Mouse (Mus musculus): ENCODE data around the gene Khnyn. TPM values are rescaled to one million over a fixed set of nuclear protein-coding genes. Genes with fewer than 3 reads are reported as not detected.
A peak's percentile ranks its signal among the peaks of the same experiment; 100 is the strongest.

Khnyn gene
- polyA plus RNA-seq, 1 experiment = 30.9 TPM

- TF ChIP-seq CTCF (IDR thresholded peaks at IDR 0.05; ENCODE audit: low read depth, low read length) = no peak
- no peak for TF ChIP-seq EP300 (IDR thresholded peaks at IDR 0.05; ENCODE audit: insufficient read depth, low read depth, low read length)
- no peak for TF ChIP-seq POLR2A (IDR thresholded peaks at IDR 0.05; ENCODE audit: insufficient read depth, low read length)
- H3K36me3 ChIP-seq (ENCODE audit: control insufficient read depth, insufficient read depth, low read length, poor library complexity, severe bottlenecking) = peaks cover 15% of the 10 kb centered on the region
- H3K9me3 ChIP-seq (replicated peaks; ENCODE audit: control insufficient read depth, insufficient read depth, low read length, poor library complexity, severe bottlenecking) = no peaks in the 10 kb centered on the region
- H3K9ac ChIP-seq (ENCODE audit: low read depth, poor library complexity, severe bottlenecking) = no peak overlapping the region
- no peak overlapping the region for H3K4me3 ChIP-seq (ENCODE audit: low read depth, low read length)
- peaks cover 5% of the 10 kb centered on the region for H3K4me1 ChIP-seq (ENCODE audit: control insufficient read depth, insufficient read depth, low read length)
- no peaks in the 10 kb centered on the region for H3K27me3 ChIP-seq (ENCODE audit: control insufficient read depth, insufficient read depth, low read length, poor library complexity, severe bottlenecking)
- H3K27ac ChIP-seq (ENCODE audit: insufficient read depth, low read length) = no peak overlapping the region
Measured at GRCm38 (mm10) chr14:55869538-55869937, 15.2 kb upstream of the Khnyn start.

- Histone ChIP-seq H3K4me1 (ENCODE audit: control insufficient read depth, insufficient read depth, low read length) (peaks cover 5% of the 10 kb centered on the region), H3K9me3 (replicated peaks; ENCODE audit: control insufficient read depth, insufficient read depth, low read length, poor library complexity, severe bottlenecking) (no peaks in the 10 kb centered on the region), H3K27ac (ENCODE audit: insufficient read depth, low read length) (no peak overlapping the region), H3K27me3 (ENCODE audit: control insufficient read depth, insufficient read depth, low read length, poor library complexity, severe bottlenecking) (no peaks in the 10 kb centered on the region), H3K36me3 (ENCODE audit: control insufficient read depth, insufficient read depth, low read length, poor library complexity, severe bottlenecking) (peaks cover 12% of the 10 kb centered on the region), H3K9ac (ENCODE audit: low read depth, poor library complexity, severe bottlenecking) (no peak overlapping the region), H3K4me3 (ENCODE audit: low read depth, low read length) (no peak overlapping the region)
- TF ChIP-seq CTCF (IDR thresholded peaks at IDR 0.05; ENCODE audit: low read depth, low read length) (no peak), EP300 (IDR thresholded peaks at IDR 0.05; ENCODE audit: insufficient read depth, low read depth, low read length) (no peak), POLR2A (IDR thresholded peaks at IDR 0.05; ENCODE audit: insufficient read depth, low read length) (no peak)
Measured at GRCm38 (mm10) chr14:55872039-55872438, 12.7 kb upstream of the Khnyn start.

- H3K36me3 ChIP-seq (ENCODE audit: control insufficient read depth, insufficient read depth, low read length, poor library complexity, severe bottlenecking) = peaks cover 12% of the 10 kb centered on the region
Measured at GRCm38 (mm10) chr14:55872551-55872950, 12.2 kb upstream of the Khnyn start.

GRCm38 (mm10) chr14:55873242-55873713, 11.5 kb upstream of the Khnyn start:
- Histone ChIP-seq H3K27ac (ENCODE audit: insufficient read depth, low read length) (no peak overlapping the region), H3K9ac (ENCODE audit: low read depth, poor library complexity, severe bottlenecking) (no peak overlapping the region), H3K4me3 (ENCODE audit: low read depth, low read length) (no peak overlapping the region)

More at GRCm38 (mm10) chr14:55872551-55872950, 12.2 kb upstream of the Khnyn start:
- Histone ChIP-seq H3K4me1 (ENCODE audit: control insufficient read depth, insufficient read depth, low read length) (peaks cover 5% of the 10 kb centered on the region), H3K4me3 (ENCODE audit: low read depth, low read length) (no peak overlapping the region), H3K27ac (ENCODE audit: insufficient read depth, low read length) (no peak overlapping the region), H3K9ac (ENCODE audit: low read depth, poor library complexity, severe bottlenecking) (no peak overlapping the region), H3K9me3 (replicated peaks; ENCODE audit: control insufficient read depth, insufficient read depth, low read length, poor library complexity, severe bottlenecking) (no peaks in the 10 kb centered on the region), H3K27me3 (ENCODE audit: control insufficient read depth, insufficient read depth, low read length, poor library complexity, severe bottlenecking) (no peaks in the 10 kb centered on the region)
- no peak for TF ChIP-seq EP300 (IDR thresholded peaks at IDR 0.05; ENCODE audit: insufficient read depth, low read depth, low read length)
- no peak for TF ChIP-seq POLR2A (IDR thresholded peaks at IDR 0.05; ENCODE audit: insufficient read depth, low read length)
- TF ChIP-seq CTCF (IDR thresholded peaks at IDR 0.05; ENCODE audit: low read depth, low read length) = no peak

GRCm38 (mm10) chr14:55873714-55874683, 10.7 kb upstream of the Khnyn start:
- Histone ChIP-seq H3K36me3 (ENCODE audit: control insufficient read depth, insufficient read depth, low read length, poor library complexity, severe bottlenecking) (peaks cover 10% of the 10 kb centered on the region), H3K27me3 (ENCODE audit: control insufficient read depth, insufficient read depth, low read length, poor library complexity, severe bottlenecking) (no peaks in the 10 kb centered on the region), H3K9me3 (replicated peaks; ENCODE audit: control insufficient read depth, insufficient read depth, low read length, poor library complexity, severe bottlenecking) (no peaks in the 10 kb centered on the region), H3K4me1 (ENCODE audit: control insufficient read depth, insufficient read depth, low read length) (peaks cover 3% of the 10 kb centered on the region), H3K27ac (ENCODE audit: insufficient read depth, low read length) (0 out of 2 replicates have a peak overlapping the region, but pooled peaks have one; percentile 1), H3K9ac (ENCODE audit: low read depth, poor library complexity, severe bottlenecking) (no peak overlapping the region), H3K4me3 (ENCODE audit: low read depth, low read length) (peak overlapping the region; percentile 32)
- TF ChIP-seq EP300 (IDR thresholded peaks at IDR 0.05; ENCODE audit: insufficient read depth, low read depth, low read length) (no peak), CTCF (IDR thresholded peaks at IDR 0.05; ENCODE audit: low read depth, low read length) (peak; percentile 97), POLR2A (IDR thresholded peaks at IDR 0.05; ENCODE audit: insufficient read depth, low read length) (no peak)

More at GRCm38 (mm10) chr14:55873242-55873713, 11.5 kb upstream of the Khnyn start:
- no peaks in the 10 kb centered on the region for H3K9me3 ChIP-seq (replicated peaks; ENCODE audit: control insufficient read depth, insufficient read depth, low read length, poor library complexity, severe bottlenecking)
- H3K27me3 ChIP-seq (ENCODE audit: control insufficient read depth, insufficient read depth, low read length, poor library complexity, severe bottlenecking) = no peaks in the 10 kb centered on the region
- TF ChIP-seq POLR2A (IDR thresholded peaks at IDR 0.05; ENCODE audit: insufficient read depth, low read length) (no peak), EP300 (IDR thresholded peaks at IDR 0.05; ENCODE audit: insufficient read depth, low read depth, low read length) (no peak), CTCF (IDR thresholded peaks at IDR 0.05; ENCODE audit: low read depth, low read length) (no peak)
- H3K4me1 ChIP-seq (ENCODE audit: control insufficient read depth, insufficient read depth, low read length) = peaks cover 3% of the 10 kb centered on the region
- H3K36me3 ChIP-seq (ENCODE audit: control insufficient read depth, insufficient read depth, low read length, poor library complexity, severe bottlenecking) = peaks cover 12% of the 10 kb centered on the region

All from ES-Bruce4 (cell line).